Mouse (Mus musculus) liver, embryonic 16.5 days (tissue): ENCODE results near the gene Gas7. TPM values are rescaled to one million over a fixed set of nuclear protein-coding genes. Genes with fewer than 3 reads are reported as not detected.

Experiments used
- ATAC-seq: fragments of 200-750 bp; cut with Nextera tagmentation; 2 replicates; pipeline ENCODE4 v1.8.0; 2017; ENCODE audit warnings: low read depth, mild to moderate bottlenecking, moderate number of reproducible peaks, moderate library complexity
- H3K27ac ChIP-seq: fragments of 300-500 bp; sonication (generic); 2 replicates; pipeline ENCODE4 v1.5.1; 2014; ENCODE audit warnings: mild to moderate bottlenecking, low read length
- H3K27me3 ChIP-seq: fragments of 300-500 bp; sonication (generic); 2 replicates; pipeline ENCODE4 v1.6.1; 2014; ENCODE audit warnings: low read depth, low read length, mixed read lengths; ENCODE audit not compliant: control insufficient read depth, insufficient read depth
- H3K36me3 ChIP-seq: fragments of 300-500 bp; sonication (generic); 2 replicates; pipeline ENCODE4 v1.6.1; 2014; ENCODE audit warnings: mild to moderate bottlenecking; ENCODE audit not compliant: control insufficient read depth, insufficient read depth
- H3K4me1 ChIP-seq: fragments of 300-500 bp; sonication (generic); 2 replicates; pipeline ENCODE4 v1.6.1; 2014; ENCODE audit warnings: low read depth, low read length, mixed read lengths; ENCODE audit not compliant: control insufficient read depth
- H3K4me2 ChIP-seq: fragments of 300-500 bp; sonication (generic); 2 replicates; pipeline ENCODE4 v1.6.1; 2014; ENCODE audit warnings: low read depth, low read length, mixed read lengths
- H3K4me3 ChIP-seq: fragments of 300-500 bp; sonication (generic); 2 replicates; pipeline ENCODE4 v1.5.1; 2014; ENCODE audit warnings: low read depth, mild to moderate bottlenecking, low read length
- H3K9ac ChIP-seq: fragments of 300-500 bp; sonication (generic); 2 replicates; pipeline ENCODE4 v1.6.1; 2014; ENCODE audit warnings: low read depth, low read length
- H3K9me3 ChIP-seq: fragments of 300-500 bp; sonication (generic); replicated peaks from 2 replicates; pipeline ENCODE4 v1.6.1; 2016; ENCODE audit warnings: low read length; ENCODE audit not compliant: control insufficient read depth
- WGBS: fragments of 180-500 bp; shearing (Covaris S2); extraction: QIAGEN DNeasy Blood & Tissue Kit; methylation state at CpG from one replicate; pipeline ENCODE4 v1.1.7; 2014; ENCODE audit not compliant: insufficient replicate concordance; 5-methylcytosine and 5-hydroxymethylcytosine counted together
- polyA plus RNA-seq: library from polyadenylated mRNA; unstranded; fragments of >200 nt; fragmentation: Nextera tagmentation; extraction: Ambion mirVana; gene quantifications from 2 replicates; pipeline ENCODE4 v1.2.1, GENCODE M21; 2015

Gene Gas7
- polyA plus RNA-seq, 1 experiment from 2014 or later: 2.5 TPM

GRCm38 (mm10) chr11:67536413-67536812 is 81.2 kb downstream of the Gas7 start:
- Histone ChIP-seq H3K4me3 (no peak overlapping the region), H3K4me2 (no peak overlapping the region), H3K27ac (no peak overlapping the region), H3K27me3 (no peaks in the 10 kb centered on the region), H3K9ac (no peak overlapping the region), H3K4me1 (no peaks in the 10 kb centered on the region), H3K9me3 (no peaks in the 10 kb centered on the region), H3K36me3 (no peaks in the 10 kb centered on the region)
- 29% methylated on average over 1 of the region's 1 CpGs for WGBS
- ATAC-seq: peak; percentile 68

- Histone ChIP-seq H3K9me3 (no peaks in the 10 kb centered on the region), H3K36me3 (no peaks in the 10 kb centered on the region), H3K9ac (no peak overlapping the region), H3K27me3 (no peaks in the 10 kb centered on the region), H3K4me1 (no peaks in the 10 kb centered on the region), H3K4me2 (no peak overlapping the region), H3K27ac (no peak overlapping the region), H3K4me3 (no peak overlapping the region)
- 37% methylated on average over 4 of the region's 4 CpGs for WGBS
- ATAC-seq: no peak
Measured at GRCm38 (mm10) chr11:67537353-67537752, 82.1 kb downstream of the Gas7 start.

- Histone ChIP-seq H3K4me1 (no peaks in the 10 kb centered on the region), H3K27ac (no peak overlapping the region), H3K9ac (no peak overlapping the region), H3K9me3 (no peaks in the 10 kb centered on the region), H3K36me3 (no peaks in the 10 kb centered on the region), H3K4me3 (no peak overlapping the region), H3K27me3 (no peaks in the 10 kb centered on the region), H3K4me2 (no peak overlapping the region)
- no peak for ATAC-seq
- WGBS: 51% methylated on average over 6 of the region's 6 CpGs
Measured at GRCm38 (mm10) chr11:67538557-67538956, 83.3 kb downstream of the Gas7 start.

GRCm38 (mm10) chr11:67544656-67545432 is 89.6 kb downstream of the Gas7 start:
- H3K9ac ChIP-seq: no peak overlapping the region
- no peaks in the 10 kb centered on the region for H3K36me3 ChIP-seq
- H3K9me3 ChIP-seq: no peaks in the 10 kb centered on the region
- no peaks in the 10 kb centered on the region for H3K27me3 ChIP-seq
- H3K4me2 ChIP-seq: no peak overlapping the region
- no peaks in the 10 kb centered on the region; the same call in none of the 2 replicates for H3K4me1 ChIP-seq
- peak; percentile 81 for ATAC-seq
- H3K27ac ChIP-seq: no peak overlapping the region
- no peak overlapping the region for H3K4me3 ChIP-seq
- 39% methylated on average over 11 of the region's 11 CpGs for WGBS

- Histone ChIP-seq H3K4me2 (no peak overlapping the region), H3K4me1 (no peaks in the 10 kb centered on the region; the same call in none of the 2 replicates), H3K9ac (no peak overlapping the region), H3K36me3 (no peaks in the 10 kb centered on the region), H3K4me3 (no peak overlapping the region), H3K27ac (no peak overlapping the region), H3K9me3 (no peaks in the 10 kb centered on the region), H3K27me3 (no peaks in the 10 kb centered on the region)
- ATAC-seq: no peak
- WGBS: 58% methylated on average over 5 of the region's 5 CpGs
Measured at GRCm38 (mm10) chr11:67546582-67546981, 91.3 kb downstream of the Gas7 start.

GRCm38 (mm10) chr11:67549306-67549705 is 94.1 kb downstream of the Gas7 start:
- Histone ChIP-seq H3K4me2 (no peak overlapping the region), H3K27ac (no peak overlapping the region), H3K27me3 (no peaks in the 10 kb centered on the region), H3K36me3 (no peaks in the 10 kb centered on the region), H3K9ac (no peak overlapping the region), H3K9me3 (no peaks in the 10 kb centered on the region), H3K4me1 (no peaks in the 10 kb centered on the region; the same call in none of the 2 replicates), H3K4me3 (no peak overlapping the region)
- ATAC-seq: no peak
- 61% methylated on average over 4 of the region's 4 CpGs for WGBS

- no peaks in the 10 kb centered on the region for H3K27me3 ChIP-seq
- no peak overlapping the region for H3K4me3 ChIP-seq
- no peaks in the 10 kb centered on the region for H3K9me3 ChIP-seq
- H3K4me1 ChIP-seq: no peaks in the 10 kb centered on the region; the same call in 1 of the 2 replicates
- 36% methylated on average over 13 of the region's 13 CpGs for WGBS
- no peak for ATAC-seq
- no peaks in the 10 kb centered on the region for H3K36me3 ChIP-seq
- H3K4me2 ChIP-seq: no peak overlapping the region
- H3K27ac ChIP-seq: no peak overlapping the region
- H3K9ac ChIP-seq: no peak overlapping the region
Measured at GRCm38 (mm10) chr11:67549762-67550488, 94.7 kb downstream of the Gas7 start.

GRCm38 (mm10) chr11:67552400-67552799 is 97.2 kb downstream of the Gas7 start:
- ATAC-seq: no peak
- Histone ChIP-seq H3K27me3 (no peaks in the 10 kb centered on the region), H3K4me2 (no peak overlapping the region), H3K36me3 (no peaks in the 10 kb centered on the region), H3K27ac (no peak overlapping the region), H3K4me1 (no peaks in the 10 kb centered on the region), H3K4me3 (no peak overlapping the region), H3K9ac (no peak overlapping the region), H3K9me3 (no peaks in the 10 kb centered on the region)
- WGBS: 73% methylated on average over 8 of the region's 8 CpGs

GRCm38 (mm10) chr11:67554276-67554675 is 99.0 kb downstream of the Gas7 start:
- 64% methylated on average over 6 of the region's 6 CpGs for WGBS
- Histone ChIP-seq H3K36me3 (no peaks in the 10 kb centered on the region), H3K9ac (no peak overlapping the region), H3K27ac (no peak overlapping the region), H3K4me1 (no peaks in the 10 kb centered on the region; the same call in 1 of the 2 replicates), H3K27me3 (no peaks in the 10 kb centered on the region), H3K4me3 (no peak overlapping the region), H3K4me2 (no peak overlapping the region), H3K9me3 (no peaks in the 10 kb centered on the region)
- ATAC-seq: no peak
